Mouse (Mus musculus): ENCODE measurements around the gene Map3k7cl. TPM values are rescaled to one million over a fixed set of nuclear protein-coding genes. Genes with fewer than 3 reads are reported as not detected.

Map3k7cl gene
- polyA plus RNA-seq, 1 experiment from 2014 or later, result 0.10 TPM

DNA sequence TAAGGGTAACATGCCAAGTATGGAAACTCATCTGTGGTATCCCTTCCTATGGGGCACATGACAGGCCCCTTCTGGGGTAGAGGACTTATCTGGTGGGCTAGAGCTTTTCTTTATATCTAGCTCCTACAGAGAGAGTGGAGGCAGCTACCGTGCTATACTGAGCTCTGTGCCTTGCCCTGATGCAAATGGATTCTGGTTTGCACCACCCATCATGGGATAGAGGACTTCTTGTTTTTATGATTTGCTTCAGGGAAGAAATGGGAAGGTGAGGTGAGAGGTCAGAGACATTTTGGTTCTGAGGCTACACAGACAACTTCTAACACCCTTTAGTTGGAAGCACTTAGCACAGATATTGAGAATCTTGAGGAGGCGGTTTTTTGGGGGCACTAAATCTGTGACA is 71.8 kb downstream of the Map3k7cl start:
- WGBS, result 86% methylated on average over 2 of the region's 2 CpGs
- Histone ChIP-seq H3K4me2 (no peak overlapping the region), H3K4me1 (no peaks in the 10 kb centered on the region), H3K9ac (no peak overlapping the region), H3K9me3 (0 out of 2 replicates have a peak, but pooled peaks cover 5% of the 10 kb centered on the region), H3K27ac (no peak overlapping the region), H3K4me3 (no peak overlapping the region), H3K36me3 (replicated peaks) (no peaks in the 10 kb centered on the region), H3K27me3 (replicated peaks) (no peaks in the 10 kb centered on the region)
- ATAC-seq (replicated peaks), result no peak

GRCm38 (mm10) chr16:87625341-87625740 is 72.2 kb downstream of the Map3k7cl start:
- ATAC-seq (replicated peaks), result no peak
- Histone ChIP-seq H3K27me3 (replicated peaks) (no peaks in the 10 kb centered on the region), H3K9me3 (0 out of 2 replicates have a peak, but pooled peaks cover 5% of the 10 kb centered on the region), H3K4me3 (no peak overlapping the region), H3K36me3 (replicated peaks) (no peaks in the 10 kb centered on the region), H3K27ac (no peak overlapping the region), H3K9ac (no peak overlapping the region), H3K4me1 (no peaks in the 10 kb centered on the region), H3K4me2 (no peak overlapping the region)
- WGBS, result 87% methylated on average over 3 of the region's 3 CpGs

DNA sequence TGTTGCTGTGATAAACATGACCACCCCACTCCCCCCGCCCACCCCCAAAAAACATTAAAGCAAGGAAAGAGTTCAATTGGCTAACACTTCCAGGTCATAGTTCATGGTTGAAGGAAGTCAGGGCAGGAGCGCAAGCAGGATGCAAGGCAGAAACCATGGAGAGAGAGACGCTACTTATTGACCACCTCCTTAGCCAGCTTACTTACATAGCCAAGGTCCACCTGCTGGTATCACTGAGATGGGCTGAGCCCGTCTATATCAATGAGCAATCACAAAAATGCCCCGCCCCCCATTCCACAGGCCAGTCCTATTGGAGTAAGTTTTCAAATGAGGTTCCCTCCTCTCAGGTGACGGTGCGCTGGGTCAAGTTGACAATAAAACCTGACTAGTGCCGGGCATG is 72.7 kb downstream of the Map3k7cl start:
- Histone ChIP-seq H3K9me3 (0 out of 2 replicates have a peak, but pooled peaks cover 5% of the 10 kb centered on the region), H3K36me3 (replicated peaks) (no peaks in the 10 kb centered on the region), H3K9ac (no peak overlapping the region), H3K4me1 (no peaks in the 10 kb centered on the region), H3K27ac (no peak overlapping the region), H3K27me3 (replicated peaks) (no peaks in the 10 kb centered on the region), H3K4me2 (no peak overlapping the region), H3K4me3 (no peak overlapping the region)
- ATAC-seq (replicated peaks), result no peak
- 98% methylated on average over 8 of the region's 8 CpGs for WGBS

DNA sequence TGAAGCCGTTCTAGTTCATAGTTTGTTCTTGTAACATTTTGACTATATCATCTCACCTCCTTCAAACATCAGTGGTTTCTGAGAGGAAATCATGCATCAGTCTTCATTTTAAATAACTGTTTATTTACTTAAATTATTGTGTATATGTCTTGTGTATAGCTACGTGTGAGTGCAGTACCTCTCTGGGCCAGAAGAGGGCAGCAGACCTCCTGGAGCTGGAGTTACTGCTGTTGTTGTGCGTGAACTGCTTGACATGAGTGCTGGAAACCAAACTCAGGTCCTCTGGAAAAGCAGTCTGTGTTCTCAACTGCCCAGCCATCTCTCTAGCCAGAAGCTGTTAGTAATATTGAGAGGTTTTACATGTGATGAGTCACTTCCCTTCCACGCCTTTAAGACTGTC is 73.6 kb downstream of the Map3k7cl start:
- WGBS, result 96% methylated on average over 4 of the region's 4 CpGs
- no peak for ATAC-seq (replicated peaks)

DNA sequence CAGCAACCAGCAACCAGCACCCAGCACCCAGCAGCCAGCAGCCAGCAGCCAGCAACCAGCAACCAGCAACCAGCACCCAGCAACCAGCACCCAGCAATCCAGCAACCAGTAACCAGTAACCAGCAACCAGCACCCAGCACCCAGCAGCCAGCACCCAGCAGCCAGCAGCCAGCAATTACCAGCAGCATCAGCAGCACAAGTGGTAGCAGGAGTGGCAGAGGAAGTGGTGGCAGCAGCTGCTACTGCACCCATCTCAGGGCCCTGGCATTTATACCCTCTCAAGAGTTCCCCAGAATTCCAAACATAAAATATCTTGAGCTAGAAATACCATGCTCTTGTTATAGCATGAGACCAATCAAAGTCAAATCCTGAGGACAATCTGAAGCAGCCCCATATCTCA is 81.6 kb downstream of the Map3k7cl start:
- Histone ChIP-seq H3K36me3 (replicated peaks) (no peaks in the 10 kb centered on the region), H3K9me3 (no peaks in the 10 kb centered on the region), H3K4me3 (no peak overlapping the region), H3K9ac (no peak overlapping the region), H3K4me1 (no peaks in the 10 kb centered on the region), H3K27ac (no peak overlapping the region), H3K4me2 (no peak overlapping the region), H3K27me3 (replicated peaks) (no peaks in the 10 kb centered on the region)
- ATAC-seq (replicated peaks), result no peak

More for the DNA sequence above, 73.6 kb downstream of the Map3k7cl start:
- H3K4me1 ChIP-seq, result no peaks in the 10 kb centered on the region
- no peak overlapping the region for H3K9ac ChIP-seq
- no peak overlapping the region for H3K4me3 ChIP-seq
- no peaks in the 10 kb centered on the region for H3K27me3 ChIP-seq (replicated peaks)
- H3K4me2 ChIP-seq, result no peak overlapping the region
- no peaks in the 10 kb centered on the region for H3K36me3 ChIP-seq (replicated peaks)
- H3K9me3 ChIP-seq, result 0 out of 2 replicates have a peak, but pooled peaks cover 5% of the 10 kb centered on the region
- no peak overlapping the region for H3K27ac ChIP-seq

GRCm38 (mm10) chr16:87635213-87635755 is 82.2 kb downstream of the Map3k7cl start:
- no peaks in the 10 kb centered on the region for H3K9me3 ChIP-seq
- ATAC-seq (replicated peaks), result no peak
- no peak overlapping the region for H3K9ac ChIP-seq
- no peaks in the 10 kb centered on the region for H3K27me3 ChIP-seq (replicated peaks)
- no peak overlapping the region for H3K4me3 ChIP-seq
- H3K4me2 ChIP-seq, result no peak overlapping the region
- no peak overlapping the region for H3K27ac ChIP-seq
- 92% methylated on average over 6 of the region's 6 CpGs for WGBS
- no peaks in the 10 kb centered on the region for H3K4me1 ChIP-seq
- H3K36me3 ChIP-seq (replicated peaks), result no peaks in the 10 kb centered on the region

GRCm38 (mm10) chr16:87635841-87636240 is 82.7 kb downstream of the Map3k7cl start:
- ATAC-seq (replicated peaks), result no peak
- Histone ChIP-seq H3K27me3 (replicated peaks) (no peaks in the 10 kb centered on the region), H3K9ac (no peak overlapping the region), H3K4me3 (no peak overlapping the region), H3K27ac (no peak overlapping the region), H3K36me3 (replicated peaks) (no peaks in the 10 kb centered on the region), H3K9me3 (no peaks in the 10 kb centered on the region), H3K4me1 (no peaks in the 10 kb centered on the region), H3K4me2 (no peak overlapping the region)
- WGBS, result 76% methylated on average over 4 of the region's 4 CpGs

DNA sequence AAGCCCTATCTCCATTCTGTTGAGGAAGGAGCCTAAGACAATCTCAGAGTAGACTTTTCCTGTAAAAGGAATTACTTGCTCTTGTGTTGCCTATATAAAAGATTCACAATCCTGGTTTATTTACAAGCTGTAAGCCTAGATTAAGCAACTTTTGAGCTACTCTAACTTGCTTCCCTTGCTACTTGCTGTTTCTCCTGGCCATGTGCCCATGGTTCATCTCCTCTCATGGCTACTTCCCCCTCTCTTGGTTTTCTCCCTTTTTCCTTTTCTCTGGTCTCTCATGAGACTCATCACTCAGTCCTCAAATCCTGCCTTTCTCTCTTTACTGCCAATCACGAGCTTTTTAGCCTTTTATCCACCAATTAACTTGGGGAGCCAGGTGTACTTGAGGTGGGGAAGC is 85.0 kb downstream of the Map3k7cl start:
- Histone ChIP-seq H3K27me3 (replicated peaks) (no peaks in the 10 kb centered on the region), H3K4me3 (no peak overlapping the region), H3K4me1 (no peaks in the 10 kb centered on the region), H3K9me3 (no peaks in the 10 kb centered on the region), H3K27ac (no peak overlapping the region), H3K4me2 (no peak overlapping the region), H3K9ac (no peak overlapping the region), H3K36me3 (replicated peaks) (no peaks in the 10 kb centered on the region)
- 55% methylated on average over 1 of the region's 1 CpGs for WGBS
- ATAC-seq (replicated peaks), result no peak

DNA sequence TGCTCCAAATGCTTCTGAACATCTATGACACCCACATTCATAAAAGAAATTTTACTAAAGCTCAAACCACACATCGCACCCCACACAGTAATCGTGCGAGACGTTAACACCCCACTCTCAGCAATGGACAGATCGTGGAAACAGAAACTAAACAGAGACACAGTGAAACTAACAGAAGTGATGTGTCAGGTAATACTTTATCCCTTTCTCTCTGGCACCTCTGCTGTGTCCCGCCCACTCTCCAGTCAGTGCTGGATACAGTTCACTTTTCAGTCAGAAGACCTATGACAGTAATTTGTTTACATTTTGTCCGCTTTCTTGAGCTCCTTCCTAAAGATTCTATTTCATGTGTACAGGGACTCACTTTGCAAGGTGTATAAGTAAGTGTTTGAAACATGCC is 89.1 kb downstream of the Map3k7cl start:
- Histone ChIP-seq H3K27ac (no peak overlapping the region), H3K27me3 (replicated peaks) (no peaks in the 10 kb centered on the region), H3K9ac (no peak overlapping the region), H3K4me1 (no peaks in the 10 kb centered on the region), H3K36me3 (replicated peaks) (no peaks in the 10 kb centered on the region), H3K9me3 (no peaks in the 10 kb centered on the region), H3K4me3 (no peak overlapping the region), H3K4me2 (no peak overlapping the region)
- WGBS, result 95% methylated on average over 7 of the region's 7 CpGs
- no peak for ATAC-seq (replicated peaks)

GRCm38 (mm10) chr16:87644111-87644770 is 91.1 kb downstream of the Map3k7cl start:
- H3K27ac ChIP-seq, result no peak overlapping the region
- no peaks in the 10 kb centered on the region for H3K36me3 ChIP-seq (replicated peaks)
- no peaks in the 10 kb centered on the region for H3K27me3 ChIP-seq (replicated peaks)
- no peak overlapping the region for H3K4me3 ChIP-seq
- H3K9ac ChIP-seq, result no peak overlapping the region
- H3K4me1 ChIP-seq, result no peaks in the 10 kb centered on the region
- WGBS, result 78% methylated on average over 14 of the region's 14 CpGs
- ATAC-seq (replicated peaks), result no peak
- no peak overlapping the region for H3K4me2 ChIP-seq
- no peaks in the 10 kb centered on the region for H3K9me3 ChIP-seq

Other genes with a start within 250 kb of the Map3k7cl start
- gene N6amt1, start 199.1 kb upstream of the Map3k7cl start, polyA plus RNA-seq (2015; fragmentation: Nextera tagmentation; extraction: Ambion mirVana), result 20.7 and 21.9 TPM in 2 replicates
- 24.5 and 26.5 TPM in 2 replicates for gene Ltn1, start 120.7 kb upstream of the Map3k7cl start, polyA plus RNA-seq (2015; fragmentation: Nextera tagmentation; extraction: Ambion mirVana)
- gene Rwdd2b, start 112.8 kb upstream of the Map3k7cl start, polyA plus RNA-seq (2015; fragmentation: Nextera tagmentation; extraction: Ambion mirVana), result 14.4 and 16.5 TPM in 2 replicates
- gene Usp16, start 98.6 kb upstream of the Map3k7cl start, polyA plus RNA-seq (2015; fragmentation: Nextera tagmentation; extraction: Ambion mirVana), result 49.5 and 49.8 TPM in 2 replicates
- gene Cct8, start 57.5 kb upstream of the Map3k7cl start, polyA plus RNA-seq (2015; fragmentation: Nextera tagmentation; extraction: Ambion mirVana), result 400 and 416 TPM in 2 replicates
- 21.3 and 22.0 TPM in 2 replicates for gene Bach1, start 145.6 kb downstream of the Map3k7cl start, polyA plus RNA-seq (2015; fragmentation: Nextera tagmentation; extraction: Ambion mirVana)